Mouse (Mus musculus) limb, embryonic 13.5 days (tissue): ENCODE data around the gene Il23a. TPM values are rescaled to one million over a fixed set of nuclear protein-coding genes. Genes with fewer than 3 reads are reported as not detected.
"Not testable (repeated sequence)": the region's sequence is repeated elsewhere in the genome, so short reads cannot be mapped to it uniquely, and the experiment has no call there.

Experiments used
- ATAC-seq: fragments of 200-750 bp; cut with Nextera tagmentation; 2 replicates; pipeline ENCODE4 v1.8.0; 2017; ENCODE audit warnings: low read depth, moderate number of reproducible peaks, moderate TSS enrichment; ENCODE audit not compliant: low FRiP score
- H3K27ac ChIP-seq: fragments of 300-500 bp; sonication (generic); 2 replicates; pipeline ENCODE4 v1.5.1; 2015; ENCODE audit warnings: inconsistent platforms, mild to moderate bottlenecking, moderate library complexity
- H3K27me3 ChIP-seq: fragments of 300-500 bp; sonication (generic); 2 replicates; pipeline ENCODE4 v1.6.1; 2015; ENCODE audit warnings: mild to moderate bottlenecking, inconsistent platforms
- H3K36me3 ChIP-seq: fragments of 300-500 bp; sonication (generic); 2 replicates; pipeline ENCODE4 v1.6.1; 2015; ENCODE audit warnings: inconsistent platforms, mild to moderate bottlenecking, moderate library complexity
- H3K4me1 ChIP-seq: fragments of 300-500 bp; sonication (generic); 2 replicates; pipeline ENCODE4 v1.6.1; 2015; ENCODE audit warnings: inconsistent platforms
- H3K4me2 ChIP-seq: fragments of 300-500 bp; sonication (generic); replicated peaks from 2 replicates; pipeline ENCODE4 v1.6.1; 2015; ENCODE audit warnings: inconsistent platforms, mild to moderate bottlenecking, moderate library complexity
- H3K4me3 ChIP-seq: fragments of 300-500 bp; sonication (generic); 2 replicates; pipeline ENCODE4 v1.5.1; 2015; ENCODE audit warnings: moderate library complexity, mild to moderate bottlenecking, inconsistent platforms
- H3K9ac ChIP-seq: fragments of 300-500 bp; sonication (generic); 2 replicates; pipeline ENCODE4 v1.6.1; 2015; ENCODE audit warnings: mild to moderate bottlenecking, inconsistent platforms
- H3K9me3 ChIP-seq: fragments of 300-500 bp; sonication (generic); 2 replicates; pipeline ENCODE4 v1.6.1; 2016; ENCODE audit warnings: inconsistent platforms
- WGBS: fragments of 180-500 bp; shearing (Covaris S2); methylation state at CpG from one replicate; pipeline ENCODE4 v1.1.7; 2015; 5-methylcytosine and 5-hydroxymethylcytosine counted together
- polyA plus RNA-seq: library from polyadenylated mRNA; unstranded; fragments of >200 nt; fragmentation: Nextera tagmentation; extraction: Ambion mirVana; gene quantifications from 2 replicates; pipeline ENCODE4 v1.2.1, GENCODE M21; 2015

The Il23a gene
- polyA plus RNA-seq, 1 experiment from 2014 or later = 0.18 TPM

GRCm38 (mm10) chr10:128278158-128278557 is 20.4 kb downstream of the Il23a start:
- H3K4me3 ChIP-seq = no peak overlapping the region
- WGBS = 60% methylated on average over 6 of the region's 6 CpGs
- H3K36me3 ChIP-seq = peaks cover 45% of the 10 kb centered on the region
- ATAC-seq = no peak
- no peaks in the 10 kb centered on the region for H3K27me3 ChIP-seq
- H3K4me1 ChIP-seq = no peaks in the 10 kb centered on the region
- H3K9me3 ChIP-seq = no peaks in the 10 kb centered on the region
- no peak overlapping the region for H3K27ac ChIP-seq
- no peak overlapping the region for H3K9ac ChIP-seq
- no peak overlapping the region for H3K4me2 ChIP-seq

DNA sequence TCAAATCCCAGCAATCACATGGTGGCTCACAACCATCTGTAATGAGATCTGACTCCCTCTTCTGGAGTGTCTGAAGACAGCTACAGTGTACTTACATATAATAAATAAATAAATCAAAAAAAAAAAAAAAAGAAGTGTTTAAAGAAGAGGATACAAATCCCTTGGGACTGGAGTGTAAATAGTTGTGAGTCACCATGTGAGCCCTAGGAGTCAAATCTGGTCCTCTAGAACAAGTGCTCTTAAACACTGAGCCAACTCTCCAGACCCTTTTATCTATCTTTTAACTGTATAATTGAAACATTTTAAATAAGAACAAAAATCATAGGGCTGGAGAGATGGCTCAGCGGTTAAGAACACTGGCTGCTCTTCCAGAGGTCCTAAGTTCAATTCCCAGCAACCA is 23.2 kb downstream of the Il23a start:
- not testable (repeated sequence) for H3K27ac ChIP-seq
- 96% methylated on average over 1 of the region's 1 CpGs for WGBS

GRCm38 (mm10) chr10:128272819-128273439 is 25.6 kb downstream of the Il23a start:
- not testable (repeated sequence) for H3K4me3 ChIP-seq, H3K4me1 ChIP-seq, H3K36me3 ChIP-seq, H3K27me3 ChIP-seq, H3K4me2 ChIP-seq, H3K27ac ChIP-seq, H3K9me3 ChIP-seq, ATAC-seq, H3K9ac ChIP-seq
- 85% methylated on average over 5 of the region's 7 CpGs for WGBS

More for the DNA sequence above, 23.2 kb downstream of the Il23a start:
- not testable (repeated sequence) for ATAC-seq, H3K4me2 ChIP-seq, H3K4me3 ChIP-seq, H3K9me3 ChIP-seq, H3K9ac ChIP-seq, H3K4me1 ChIP-seq, H3K27me3 ChIP-seq
- peaks cover 21% of the 10 kb centered on the region for H3K36me3 ChIP-seq

DNA sequence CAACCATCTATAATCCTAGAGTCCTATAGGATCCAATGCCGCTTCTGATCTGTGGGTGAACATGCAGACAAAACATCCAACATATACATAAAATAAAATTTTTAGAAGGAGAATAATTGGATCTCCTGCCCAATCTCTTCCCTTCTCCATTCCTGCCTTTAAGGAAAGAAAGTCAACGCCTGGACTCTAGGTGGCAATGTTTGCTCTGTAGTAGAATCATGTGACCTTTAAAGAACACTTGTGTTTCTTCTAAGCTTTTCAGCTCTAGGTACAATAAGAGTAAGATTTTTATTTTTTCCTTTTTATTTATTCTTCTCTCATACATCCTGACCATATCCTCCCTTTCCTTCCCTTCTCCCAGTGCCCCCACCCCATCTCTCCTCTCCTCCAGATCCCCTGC is 26.7 kb downstream of the Il23a start:
- Histone ChIP-seq H3K9ac (no peak overlapping the region), H3K27me3 (no peaks in the 10 kb centered on the region), H3K4me2 (no peak overlapping the region), H3K4me1 (no peaks in the 10 kb centered on the region; the same call in 1 of the 2 replicates), H3K36me3 (peaks cover 5% of the 10 kb centered on the region), H3K27ac (no peak overlapping the region), H3K9me3 (no peaks in the 10 kb centered on the region), H3K4me3 (no peak overlapping the region)
- 63% methylated on average over 2 of the region's 2 CpGs for WGBS
- ATAC-seq = no peak

- Histone ChIP-seq H3K36me3 (no peaks in the 10 kb centered on the region), H3K27me3 (no peaks in the 10 kb centered on the region), H3K4me2 (peak overlapping the region; percentile 70), H3K27ac (0 out of 2 replicates have a peak overlapping the region, but pooled peaks have one; percentile 17), H3K4me3 (peak overlapping the region; percentile 70), H3K9me3 (no peaks in the 10 kb centered on the region), H3K9ac (peak overlapping the region; percentile 74), H3K4me1 (no peaks in the 10 kb centered on the region; the same call in 1 of the 2 replicates)
- WGBS = 44% methylated on average over 7 of the region's 7 CpGs
- ATAC-seq = no peak
These were observed 27.7 kb downstream of the Il23a start for GRCm38 (mm10) chr10:128270866-128271265.

DNA sequence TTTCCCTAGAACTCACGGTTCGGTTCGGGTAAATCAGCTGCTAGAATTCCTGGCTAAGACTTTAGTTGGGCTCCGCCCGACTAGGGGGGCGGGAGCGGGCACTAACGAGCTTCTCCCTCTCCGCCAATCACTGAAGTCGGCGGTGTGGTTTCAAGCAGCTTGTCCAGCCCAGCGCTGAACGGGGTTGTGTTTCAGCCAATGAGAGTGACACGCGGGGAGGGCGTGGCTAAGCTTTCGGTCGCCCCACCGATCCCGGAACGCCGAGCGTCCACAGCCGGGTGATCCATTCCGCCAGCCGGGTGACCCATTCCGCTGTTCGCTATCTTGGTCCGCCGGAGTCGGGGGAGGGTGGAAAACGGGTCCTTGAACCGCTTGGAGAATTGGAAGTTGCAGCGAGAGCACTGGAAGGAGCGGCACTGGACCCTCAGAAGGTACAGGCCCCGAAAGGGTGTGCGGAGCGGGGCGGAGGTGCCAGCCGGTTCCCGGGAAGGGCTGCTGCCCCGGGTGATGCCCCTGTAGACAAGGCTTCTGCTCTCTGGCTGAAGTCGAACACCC is 28.2 kb downstream of the Il23a start, which contains the start of gene Stat2:
TSS of gene Stat2 (plus strand) at position 273 of the 555 bp plus-strand sequence.
- peak; percentile 99 for ATAC-seq

GRCm38 (mm10) chr10:128269206-128269910 is 29.2 kb downstream of the Il23a start:
- WGBS = 87% methylated on average over 16 of the region's 16 CpGs
- Histone ChIP-seq H3K9me3 (no peaks in the 10 kb centered on the region), H3K27ac (no peak overlapping the region), H3K36me3 (no peaks in the 10 kb centered on the region), H3K9ac (no peak overlapping the region), H3K4me1 (no peaks in the 10 kb centered on the region; the same call in 1 of the 2 replicates), H3K27me3 (no peaks in the 10 kb centered on the region), H3K4me3 (peak overlapping the region; percentile 70; the same call in 1 of the 2 replicates), H3K4me2 (peak overlapping the region; percentile 70)
- ATAC-seq = no peak

More for the DNA sequence above, 28.2 kb downstream of the Il23a start, which contains the start of gene Stat2:
- H3K4me2 ChIP-seq = peak within 1 kb of the TSS; percentile 70
- WGBS = under 1% methylated on average over 42 of the region's 43 CpGs
- no peaks in the 10 kb centered on the region for H3K36me3 ChIP-seq
- H3K4me3 ChIP-seq = peak within 1 kb of the TSS; percentile 70
- no peaks in the 10 kb centered on the region; the same call in 1 of the 2 replicates for H3K4me1 ChIP-seq
- no peaks in the 10 kb centered on the region for H3K27me3 ChIP-seq
- peak within 1 kb of the TSS; percentile 17; the same call in 1 of the 2 replicates for H3K27ac ChIP-seq
- H3K9ac ChIP-seq = peak within 1 kb of the TSS; percentile 74
- no peaks in the 10 kb centered on the region for H3K9me3 ChIP-seq

DNA sequence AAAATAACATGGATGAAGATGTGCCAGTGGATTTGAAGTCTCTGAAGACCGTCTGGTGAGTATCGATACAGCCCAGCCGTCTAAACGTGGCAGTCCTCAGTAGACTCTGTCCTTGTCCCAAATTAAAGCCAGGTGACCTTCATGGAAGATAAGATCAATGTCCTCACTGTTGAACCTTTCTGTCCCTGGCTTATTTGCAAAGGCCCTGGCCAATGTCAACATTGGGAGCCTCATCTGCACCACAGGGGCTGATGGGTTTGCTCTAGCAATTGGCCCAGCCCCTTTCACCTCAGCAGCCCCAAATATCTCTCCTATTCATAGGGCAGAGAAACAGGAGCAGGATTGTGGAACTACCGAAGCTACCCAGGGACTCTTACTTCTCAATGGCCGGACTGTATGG is 30.2 kb downstream of the Il23a start, which contains the start of gene Apof:
TSS of gene Apof (plus strand) at position 301 of the 400 bp plus-strand sequence.
- ATAC-seq = no peak
- no peak within 1 kb of the TSS for H3K4me2 ChIP-seq
- 70% methylated on average over 6 of the region's 6 CpGs for WGBS
- H3K27ac ChIP-seq = no peak within 1 kb of the TSS
- no peaks in the 10 kb centered on the region for H3K36me3 ChIP-seq
- H3K4me1 ChIP-seq = no peaks in the 10 kb centered on the region; the same call in 1 of the 2 replicates
- H3K9ac ChIP-seq = no peak within 1 kb of the TSS
- H3K4me3 ChIP-seq = no peak within 1 kb of the TSS
- no peaks in the 10 kb centered on the region for H3K9me3 ChIP-seq
- no peaks in the 10 kb centered on the region for H3K27me3 ChIP-seq

GRCm38 (mm10) chr10:128263393-128264310 is 34.9 kb downstream of the Il23a start:
- Histone ChIP-seq H3K27me3 (no peaks in the 10 kb centered on the region), H3K27ac (no peak overlapping the region), H3K9me3 (no peaks in the 10 kb centered on the region), H3K4me3 (no peak overlapping the region), H3K36me3 (no peaks in the 10 kb centered on the region), H3K4me1 (no peaks in the 10 kb centered on the region), H3K9ac (no peak overlapping the region), H3K4me2 (no peak overlapping the region)
- 81% methylated on average over 6 of the region's 6 CpGs for WGBS
- ATAC-seq = no peak

- Histone ChIP-seq H3K27me3 (no peaks in the 10 kb centered on the region), H3K9me3 (no peaks in the 10 kb centered on the region), H3K9ac (no peak overlapping the region), H3K4me3 (no peak overlapping the region), H3K4me2 (no peak overlapping the region), H3K36me3 (no peaks in the 10 kb centered on the region), H3K27ac (no peak overlapping the region), H3K4me1 (no peaks in the 10 kb centered on the region)
- WGBS = 82% methylated on average over 22 of the region's 22 CpGs
- ATAC-seq = no peak
These were observed 36.3 kb downstream of the Il23a start for GRCm38 (mm10) chr10:128262300-128262699.

- H3K36me3 ChIP-seq, H3K4me3 ChIP-seq, H3K4me2 ChIP-seq, H3K9ac ChIP-seq, H3K27me3 ChIP-seq, H3K4me1 ChIP-seq, H3K9me3 ChIP-seq, H3K27ac ChIP-seq, ATAC-seq: not testable (repeated sequence)
- 83% methylated on average over 7 of the region's 7 CpGs for WGBS
These were observed 38.2 kb downstream of the Il23a start for GRCm38 (mm10) chr10:128260376-128260775.
